Mouse (Mus musculus) B cell, adult 2 months (primary cell): Measurements from ENCODE around the gene Plagl1.

ENCODE experiments used
- DNase-seq, 2 experiments: peaks; one replicate each; pipeline ENCODE4 v3.0.0; 2022

The Plagl1 gene

DNA sequence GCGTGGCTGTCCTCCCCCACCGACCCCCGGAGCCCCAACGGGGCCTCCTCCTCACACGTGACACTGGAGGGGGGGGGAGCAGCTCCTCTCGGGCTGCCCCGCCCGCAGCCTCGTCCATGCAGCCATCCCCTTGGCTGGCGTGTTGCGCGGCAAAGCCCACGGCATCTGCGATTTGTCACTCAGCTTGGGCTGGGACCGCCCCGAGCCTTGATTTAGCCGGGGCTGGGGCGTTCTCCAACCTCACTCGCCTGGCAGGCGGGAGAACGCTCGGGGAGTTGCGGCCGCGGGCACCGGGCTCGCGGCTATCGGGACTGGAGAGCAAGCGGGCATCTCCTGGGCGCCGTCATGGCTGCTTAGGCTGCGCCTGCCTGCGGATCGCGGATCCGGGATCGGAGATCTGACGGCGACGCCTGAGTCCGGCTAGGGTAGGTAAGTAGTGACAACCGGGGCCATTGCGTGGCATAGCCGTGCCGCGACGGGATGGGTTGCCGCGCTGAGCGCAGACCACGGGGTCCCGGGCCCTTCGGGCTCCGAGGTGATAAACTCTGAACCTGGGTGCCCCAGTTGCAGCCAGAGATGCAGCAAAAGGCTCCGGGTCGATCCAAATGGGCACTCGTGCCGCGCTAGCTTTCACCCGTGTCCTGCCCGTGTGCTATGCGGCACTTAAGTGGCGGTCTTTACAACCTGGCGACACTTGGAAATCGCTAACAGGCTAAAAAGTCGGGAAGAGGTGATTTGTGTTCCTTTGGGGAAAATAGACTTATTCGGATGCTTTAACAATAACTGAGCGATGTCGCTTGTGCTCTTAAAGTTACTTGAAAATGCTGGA lies 30.5 kb downstream of the Plagl1 start:
- DNase-seq = peak; percentile 12 to 16

DNA sequence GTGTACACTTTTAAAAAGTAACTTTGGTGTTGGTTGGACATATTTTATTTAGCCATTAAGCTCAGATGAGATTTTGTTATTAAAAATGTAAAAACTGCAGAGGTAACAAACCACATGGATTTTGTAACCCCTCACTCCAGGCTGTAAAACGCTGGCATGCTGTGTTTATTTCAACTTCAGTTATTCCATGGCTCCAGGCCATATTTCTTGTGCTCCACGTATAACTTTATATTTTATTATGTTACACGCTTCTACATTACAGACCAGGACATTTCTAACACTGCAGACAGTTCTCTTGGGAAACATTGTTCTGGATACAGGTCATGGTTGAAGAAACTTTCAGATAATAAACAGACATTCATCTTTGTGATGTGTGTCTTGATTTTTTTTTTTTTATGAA lies 32.7 kb downstream of the Plagl1 start:
- no peak for DNase-seq

DNA sequence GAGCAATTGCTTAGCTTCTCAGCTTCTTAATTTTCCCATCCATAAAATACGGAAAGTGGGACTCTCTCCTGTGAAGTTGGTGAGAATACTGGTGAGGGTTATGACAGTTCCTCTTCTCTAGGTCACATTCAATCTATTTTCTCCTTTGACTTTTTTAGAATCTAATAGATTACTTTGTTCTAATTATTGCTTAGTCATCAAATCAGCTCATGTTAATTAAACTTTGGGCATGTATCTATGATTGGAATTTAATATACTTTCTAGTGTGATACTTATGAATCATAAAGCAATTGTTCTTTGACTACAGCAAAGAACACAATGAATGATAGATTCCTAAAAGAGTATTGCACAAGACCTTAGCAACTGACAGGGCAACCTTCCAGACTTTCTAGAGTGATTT lies 38.6 kb downstream of the Plagl1 start:
- DNase-seq = no peak

DNA sequence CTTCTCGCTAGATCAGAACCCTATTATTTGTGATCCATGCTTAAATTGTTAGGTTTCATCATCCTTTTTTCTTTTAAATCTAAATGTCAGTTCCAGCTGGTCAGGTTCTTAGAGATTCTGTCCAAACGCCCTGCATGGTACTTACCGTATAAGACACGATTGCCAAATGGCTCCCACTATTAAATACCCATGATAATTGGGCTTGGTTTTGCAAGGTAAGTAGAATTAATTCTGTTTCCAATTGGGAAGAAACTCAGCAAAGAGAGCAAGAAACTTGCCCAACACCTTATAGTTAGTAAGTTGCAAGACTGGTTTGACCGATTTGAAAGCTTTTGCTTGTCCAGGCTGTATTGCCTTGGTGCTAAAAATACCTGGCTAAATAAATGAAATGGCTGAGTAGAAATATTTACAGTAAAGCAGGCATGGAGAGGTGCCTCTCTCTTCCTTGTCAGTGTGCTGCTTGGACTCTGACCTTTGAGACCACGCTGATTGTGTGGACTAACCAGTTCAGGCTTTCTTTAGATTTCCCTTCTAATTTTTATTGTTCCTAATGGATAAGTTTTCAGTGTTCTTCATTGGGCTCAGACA lies 39.9 kb downstream of the Plagl1 start:
- no peak for DNase-seq

DNA sequence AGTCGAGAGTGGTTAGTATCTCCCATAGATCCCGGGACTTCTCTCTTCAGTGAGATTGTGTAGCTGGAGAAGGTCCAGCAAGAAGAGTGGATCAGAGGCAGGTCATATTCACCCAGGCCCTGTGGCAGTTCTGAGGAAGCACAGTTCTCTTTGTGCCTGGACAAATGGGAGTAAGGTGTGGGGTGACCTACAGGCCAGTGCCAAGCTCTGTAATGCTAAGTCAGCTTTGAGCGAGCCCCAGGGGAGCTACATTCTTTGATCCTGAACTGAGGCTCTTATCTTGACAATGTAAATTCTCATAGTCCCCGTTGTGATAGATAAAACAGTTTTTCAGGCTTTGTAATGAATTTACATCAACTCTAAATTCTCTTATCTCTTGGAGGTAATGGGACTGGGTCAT lies 42.1 kb downstream of the Plagl1 start:
- no peak for DNase-seq

DNA sequence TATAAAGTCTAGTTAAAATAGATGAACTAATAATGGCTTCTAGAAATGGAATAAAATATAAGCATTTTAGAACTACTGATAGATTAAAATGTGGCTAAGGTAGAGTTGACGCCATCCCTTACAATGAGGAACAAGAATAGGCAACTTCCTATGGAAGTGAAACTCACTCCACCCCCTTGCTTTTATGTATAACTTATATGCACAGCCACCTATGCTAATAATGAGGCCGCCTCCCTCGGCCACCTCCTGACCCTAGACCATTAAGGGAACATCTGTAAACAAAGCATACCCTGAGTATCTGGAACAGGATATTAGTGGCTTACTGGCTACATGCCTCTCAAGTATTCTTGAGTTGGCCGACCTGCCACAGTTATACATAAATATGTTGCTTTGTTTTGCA lies 43.5 kb downstream of the Plagl1 start:
- DNase-seq = peak; percentile 25 to 34

DNA sequence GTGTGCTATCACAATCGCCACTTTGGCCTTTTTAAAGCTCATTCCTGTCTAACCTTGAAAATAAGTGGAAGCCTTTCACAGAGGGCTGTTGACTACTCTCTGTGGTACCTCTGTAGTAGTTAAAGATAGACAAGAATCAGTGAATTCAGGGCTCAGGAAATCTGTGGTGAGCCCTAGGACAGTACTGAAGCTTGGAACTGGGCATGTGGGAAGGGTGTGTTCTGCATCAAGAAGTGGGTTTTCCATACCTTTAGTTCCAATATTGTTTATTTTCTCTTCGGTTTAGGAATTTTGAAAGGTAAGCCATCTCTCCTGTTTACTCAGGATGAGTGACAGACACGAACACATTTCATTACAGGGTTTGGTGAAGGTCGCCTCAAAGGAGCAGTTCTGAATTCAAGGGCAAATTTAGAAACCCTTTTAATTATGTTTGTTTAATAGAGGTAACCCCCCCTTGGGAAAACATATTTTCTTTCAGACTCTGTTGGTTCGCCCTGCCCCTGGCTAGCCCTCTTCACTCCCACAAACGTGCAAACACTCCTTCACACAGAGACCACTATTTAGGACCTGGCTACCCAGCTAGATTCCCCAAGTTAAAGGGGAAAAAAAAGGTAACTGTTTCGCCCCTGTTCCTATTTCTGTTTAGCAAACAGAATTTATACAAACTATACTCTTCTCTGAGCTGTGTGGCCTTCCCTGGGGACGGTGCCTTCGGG lies 46.8 kb downstream of the Plagl1 start:
- DNase-seq = no peak

DNA sequence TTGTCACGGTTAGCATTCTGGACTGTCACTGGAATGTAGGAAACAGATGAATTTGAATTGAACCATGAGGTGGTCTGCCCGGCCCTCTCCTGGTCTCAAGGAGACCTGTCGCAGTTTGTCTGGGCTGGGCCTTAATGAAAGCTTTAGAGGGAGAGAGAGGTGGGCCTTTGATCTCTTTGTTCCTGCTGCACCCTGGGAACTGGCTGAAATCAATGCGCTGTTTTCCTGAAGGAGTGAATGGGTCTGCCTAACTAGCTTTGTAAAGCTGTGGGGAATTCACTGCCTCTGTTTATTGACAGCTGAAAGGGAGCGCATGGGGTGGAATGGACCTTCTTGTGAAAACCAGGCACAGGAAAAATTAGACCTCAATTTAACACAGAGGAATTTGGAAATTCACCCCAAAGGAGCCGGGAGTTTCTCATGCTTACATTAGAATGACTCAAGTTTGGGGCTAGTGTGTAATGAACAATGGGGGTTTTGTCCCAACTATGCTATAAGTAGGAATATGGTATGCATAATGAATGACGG lies 47.8 kb downstream of the Plagl1 start:
- no peak for DNase-seq

DNA sequence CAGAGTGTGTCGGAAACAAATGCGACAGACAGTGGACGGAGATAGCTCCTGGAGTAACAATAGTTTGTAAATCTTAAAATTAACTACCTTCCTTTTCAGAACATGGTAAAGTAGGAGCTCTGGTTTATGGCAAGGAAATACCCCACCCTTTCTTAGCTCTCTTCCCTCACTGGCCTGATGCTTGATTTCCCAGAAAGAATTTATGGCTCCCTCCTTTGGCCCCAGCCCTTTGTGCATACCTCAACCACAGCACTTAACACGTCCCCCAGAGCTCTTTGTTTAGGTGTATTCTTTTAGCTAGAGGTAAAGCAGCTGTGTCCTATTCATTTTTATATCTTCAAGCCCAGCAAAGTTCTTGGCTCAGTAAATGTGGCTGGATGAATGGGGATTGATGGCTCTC lies 48.5 kb downstream of the Plagl1 start:
- DNase-seq = no peak

DNA sequence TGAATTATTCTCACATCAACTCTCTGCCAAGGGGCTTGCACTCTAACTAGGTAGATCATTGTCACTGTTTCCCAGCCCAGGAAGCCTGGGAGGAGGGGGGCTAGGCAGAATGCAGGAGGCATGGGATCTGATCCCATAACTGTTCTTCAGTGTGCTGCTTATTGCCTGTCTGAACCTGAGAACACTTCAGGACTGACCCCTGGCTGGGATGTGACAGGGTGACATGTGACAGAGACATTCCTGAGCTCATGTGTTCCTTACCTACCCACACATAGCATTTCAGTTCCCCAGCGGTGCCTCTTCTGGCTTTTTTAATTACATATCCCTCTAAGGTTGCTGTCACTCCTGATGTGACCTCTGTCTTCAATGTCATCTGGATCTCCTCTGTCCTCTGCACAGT lies 49.5 kb downstream of the Plagl1 start:
- no peak for DNase-seq

DNA sequence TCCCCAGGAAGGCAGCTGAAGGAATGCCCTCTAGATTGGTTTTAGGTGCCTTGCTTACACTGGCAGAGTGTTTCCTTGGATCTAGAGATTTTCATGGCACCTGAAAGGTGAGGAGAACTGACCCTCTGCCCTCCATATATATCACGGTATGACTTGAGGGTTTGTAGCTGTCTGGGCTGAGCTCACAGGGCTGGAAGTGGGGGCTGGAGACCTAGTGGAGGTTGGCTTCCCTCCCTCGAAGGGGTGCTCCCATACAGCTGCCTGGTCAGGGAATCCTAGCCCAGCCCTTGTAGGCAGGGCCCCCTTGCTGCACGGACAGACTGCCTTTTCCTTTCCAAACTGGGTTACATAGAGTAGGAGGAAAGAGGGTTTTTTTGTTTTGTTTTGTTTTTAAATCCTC lies 52.5 kb downstream of the Plagl1 start:
- no peak for DNase-seq

DNA sequence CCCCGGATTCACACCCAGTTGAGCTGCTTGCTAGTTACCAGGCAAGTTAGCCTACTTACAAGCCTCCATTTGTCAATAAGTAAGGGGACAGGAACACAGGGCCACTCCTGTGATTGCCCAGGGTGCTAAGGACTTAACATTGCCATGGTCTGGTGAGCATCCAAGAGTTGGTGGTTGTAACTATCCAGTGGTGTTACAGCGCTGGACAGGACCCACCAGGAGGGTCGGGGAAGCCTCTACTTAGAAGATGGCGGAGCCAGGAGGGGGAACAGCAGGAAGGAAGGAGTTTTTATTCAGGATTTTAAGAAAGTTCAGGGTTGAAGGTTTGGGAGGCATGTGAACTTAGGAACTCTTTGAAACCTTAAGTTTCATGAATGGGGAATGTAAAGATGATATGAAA lies 53.3 kb downstream of the Plagl1 start:
- DNase-seq = no peak

DNA sequence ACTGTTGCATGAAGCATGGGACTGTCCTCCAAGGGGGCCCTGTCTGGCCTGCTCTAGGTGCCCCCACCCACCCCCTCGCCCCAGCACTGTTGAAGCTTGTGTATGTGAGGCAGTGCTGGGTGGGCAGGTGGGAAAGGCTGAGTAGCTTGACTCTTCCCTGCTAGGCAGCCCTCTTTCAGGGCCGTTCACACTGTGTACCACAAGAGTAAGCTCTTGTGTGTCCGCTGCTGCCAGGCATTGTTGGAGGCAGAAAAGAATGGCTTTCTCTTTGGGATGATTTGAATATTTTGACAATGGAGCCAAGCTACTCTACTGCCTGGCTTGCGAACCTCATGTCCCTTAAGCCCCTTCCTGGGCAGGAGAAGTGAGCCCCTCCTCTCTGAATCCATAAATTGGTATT lies 54.7 kb downstream of the Plagl1 start:
- DNase-seq = no peak

DNA sequence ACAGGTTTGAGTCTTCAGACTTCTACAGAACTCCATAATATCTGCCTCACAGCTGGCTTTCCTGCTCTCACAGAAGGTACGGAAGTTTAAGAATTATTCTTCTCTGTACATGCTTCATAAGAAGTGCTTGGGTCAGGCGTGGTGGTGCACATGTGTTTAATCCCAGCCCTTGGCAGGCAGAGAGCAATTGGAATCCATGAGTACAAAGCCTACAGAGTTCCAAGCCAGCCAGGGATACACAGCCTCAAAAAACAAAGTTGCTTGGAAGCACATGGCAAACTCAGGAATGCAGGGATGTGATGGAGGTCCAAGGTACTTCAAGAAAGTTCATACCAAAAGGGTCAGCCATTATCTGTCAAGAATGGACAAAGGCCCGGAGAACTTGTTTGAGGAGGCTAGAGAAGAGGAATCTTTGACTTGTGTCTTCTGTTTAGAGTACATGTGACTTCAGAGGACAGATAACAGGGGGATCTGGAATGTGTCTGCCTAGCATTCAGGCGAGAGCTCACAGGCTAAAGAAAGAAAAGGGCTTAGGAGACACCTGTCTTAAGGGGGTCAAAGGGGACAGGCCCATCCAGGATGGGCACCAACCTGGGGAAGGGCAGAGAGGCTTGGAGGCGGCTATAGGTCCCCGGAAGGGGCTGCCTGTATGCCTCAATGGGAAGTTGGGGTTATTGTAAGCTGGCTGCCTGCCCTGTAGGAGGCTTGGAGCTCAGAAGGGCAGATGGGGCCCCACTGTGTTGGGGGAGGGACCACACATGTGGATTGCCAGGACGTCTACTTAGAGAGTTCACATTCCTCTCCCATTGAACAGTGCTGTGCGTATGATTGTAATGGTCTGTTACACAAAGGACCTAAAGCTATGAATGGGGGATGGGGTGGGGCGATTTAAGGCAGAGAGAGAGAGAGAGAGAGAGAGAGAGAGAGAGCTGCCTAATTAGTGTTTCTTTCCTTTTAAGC lies 56.7 kb downstream of the Plagl1 start:
- DNase-seq = no peak

DNA sequence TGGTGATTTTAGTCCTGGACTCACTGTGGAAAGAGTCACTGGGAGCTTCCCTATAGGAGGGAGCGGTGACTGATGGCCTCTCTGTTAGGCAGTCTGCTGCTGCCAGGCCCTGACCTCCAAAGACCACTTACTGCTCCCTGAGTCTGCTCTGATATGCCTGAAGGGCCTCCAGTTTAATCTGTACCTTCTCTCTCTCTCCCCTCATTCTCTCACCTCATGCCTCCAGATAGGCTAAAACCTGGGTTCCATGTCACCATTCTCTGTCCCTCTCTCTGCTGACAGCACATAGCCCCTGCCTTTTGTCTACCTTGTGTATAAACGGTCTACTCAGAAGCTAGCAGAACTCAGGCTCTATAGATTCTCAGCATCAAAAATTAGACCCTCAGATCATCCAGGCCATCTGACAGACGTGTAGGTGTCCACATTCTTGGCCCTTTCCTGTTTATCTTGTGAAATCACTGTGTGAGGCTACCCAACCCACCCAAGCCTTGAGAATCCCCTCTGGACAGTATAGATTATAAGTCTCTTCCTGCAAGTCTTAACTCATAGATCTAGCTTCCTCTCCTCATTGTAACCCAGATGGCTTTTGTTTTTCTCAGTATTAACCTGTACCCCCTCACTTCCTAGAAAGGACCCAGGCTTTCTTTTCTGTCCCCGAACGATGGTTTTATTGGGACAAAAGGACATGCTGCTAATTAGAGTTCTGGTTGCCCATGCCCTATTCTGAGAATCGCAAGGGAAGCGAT lies 57.9 kb downstream of the Plagl1 start:
- DNase-seq = no peak

DNA sequence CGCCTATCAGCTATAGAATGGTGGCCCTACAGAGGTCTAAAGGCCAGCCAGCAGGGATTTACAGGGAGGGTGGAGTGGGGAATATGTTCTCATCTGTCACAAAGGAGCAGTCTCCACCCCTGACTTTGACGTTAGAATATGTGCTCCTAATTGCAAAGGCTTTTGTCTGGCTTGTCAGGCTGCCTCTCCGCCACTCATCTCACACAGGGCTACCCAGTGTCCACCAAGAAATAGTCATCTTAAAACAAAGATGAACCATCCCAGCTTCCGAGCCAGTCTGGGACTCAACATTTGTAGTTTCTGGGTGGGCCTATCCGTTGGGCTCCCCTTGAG lies 58.4 kb downstream of the Plagl1 start:
- DNase-seq = no peak

DNA sequence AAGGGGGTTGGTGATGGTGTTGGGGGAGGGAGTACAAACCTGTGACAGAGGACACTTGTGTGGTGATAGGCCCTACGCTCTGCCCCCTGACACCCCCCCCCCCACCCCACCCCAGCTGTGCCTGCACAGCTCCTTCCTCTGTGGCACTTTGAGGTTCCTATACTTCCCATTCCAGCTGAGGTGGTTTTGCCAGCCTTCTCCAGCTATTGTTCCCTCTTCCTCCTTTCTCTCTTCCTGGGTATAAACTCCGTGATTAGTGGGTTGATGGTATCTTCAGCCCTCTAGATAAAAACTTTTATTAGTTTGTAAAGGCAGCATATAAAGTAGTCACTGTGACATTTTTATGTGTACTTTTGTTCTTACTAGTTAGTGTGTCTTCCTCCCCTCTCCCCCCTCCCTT lies 59.0 kb downstream of the Plagl1 start:
- DNase-seq = no peak

DNA sequence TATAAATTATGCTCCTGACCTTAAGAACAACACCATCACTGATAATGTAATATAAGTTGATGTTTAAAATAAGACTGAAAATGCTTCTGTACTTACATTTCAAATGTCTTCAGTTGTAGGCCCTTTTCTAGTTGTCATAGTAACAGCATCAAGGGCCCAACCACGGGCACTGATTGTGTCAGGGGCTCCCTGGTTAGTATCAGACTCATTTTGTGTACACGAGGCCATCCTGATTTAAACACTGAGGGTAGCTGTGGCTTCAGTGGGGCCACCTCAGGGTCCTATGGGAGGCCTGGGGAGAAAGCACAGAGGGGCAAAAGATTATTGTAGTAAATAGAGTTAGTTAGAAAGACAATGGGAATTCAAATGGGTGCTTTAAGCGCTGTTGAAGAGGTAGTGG lies 65.5 kb downstream of the Plagl1 start:
- DNase-seq = no peak

DNA sequence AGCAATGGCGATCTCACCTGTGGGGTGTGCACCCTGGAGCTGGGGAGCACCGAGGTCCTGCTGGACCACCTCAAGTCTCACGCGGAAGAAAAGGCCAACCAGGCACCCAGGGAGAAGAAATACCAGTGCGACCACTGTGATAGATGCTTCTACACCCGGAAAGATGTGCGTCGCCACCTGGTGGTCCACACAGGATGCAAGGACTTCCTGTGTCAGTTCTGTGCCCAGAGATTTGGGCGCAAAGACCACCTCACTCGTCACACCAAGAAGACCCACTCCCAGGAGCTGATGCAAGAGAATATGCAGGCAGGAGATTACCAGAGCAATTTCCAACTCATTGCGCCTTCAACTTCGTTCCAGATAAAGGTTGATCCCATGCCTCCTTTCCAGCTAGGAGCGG lies 67.0 kb downstream of the Plagl1 start:
- DNase-seq = peak in 1 of 2 experiments; percentile 8

DNA sequence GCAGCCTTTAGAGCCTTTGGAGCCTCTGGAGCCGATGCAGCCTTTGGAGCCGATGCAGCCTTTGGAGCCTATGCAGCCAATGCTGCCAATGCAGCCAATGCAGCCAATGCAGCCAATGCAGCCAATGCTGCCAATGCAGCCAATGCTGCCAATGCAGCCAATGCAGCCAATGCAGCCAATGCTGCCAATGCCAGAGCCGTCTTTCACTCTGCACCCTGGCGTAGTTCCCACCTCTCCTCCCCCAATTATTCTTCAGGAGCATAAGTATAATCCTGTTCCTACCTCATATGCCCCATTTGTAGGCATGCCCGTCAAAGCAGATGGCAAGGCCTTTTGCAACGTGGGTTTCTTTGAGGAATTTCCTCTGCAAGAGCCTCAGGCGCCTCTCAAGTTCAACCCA lies 67.6 kb downstream of the Plagl1 start:
- no peak for DNase-seq

DNA sequence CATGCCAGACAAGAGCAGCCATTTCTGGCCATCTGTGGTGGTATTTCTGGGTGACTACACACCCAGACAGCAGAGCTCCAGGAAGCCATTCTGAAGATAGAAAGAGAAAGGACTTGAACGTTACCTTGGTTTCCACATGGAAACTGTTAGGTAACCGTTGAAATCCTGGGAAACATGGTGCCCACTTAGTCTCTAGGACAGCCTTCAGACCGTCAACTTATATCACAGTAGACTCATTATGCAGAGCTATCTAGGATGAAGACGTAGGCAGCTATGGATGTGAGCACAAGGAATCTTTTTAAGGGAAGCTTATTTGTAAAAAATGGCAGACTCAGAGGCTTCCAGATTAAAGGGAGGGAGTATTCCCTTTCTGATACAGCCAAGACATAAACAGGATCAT lies 73.5 kb downstream of the Plagl1 start:
- DNase-seq = no peak

DNA sequence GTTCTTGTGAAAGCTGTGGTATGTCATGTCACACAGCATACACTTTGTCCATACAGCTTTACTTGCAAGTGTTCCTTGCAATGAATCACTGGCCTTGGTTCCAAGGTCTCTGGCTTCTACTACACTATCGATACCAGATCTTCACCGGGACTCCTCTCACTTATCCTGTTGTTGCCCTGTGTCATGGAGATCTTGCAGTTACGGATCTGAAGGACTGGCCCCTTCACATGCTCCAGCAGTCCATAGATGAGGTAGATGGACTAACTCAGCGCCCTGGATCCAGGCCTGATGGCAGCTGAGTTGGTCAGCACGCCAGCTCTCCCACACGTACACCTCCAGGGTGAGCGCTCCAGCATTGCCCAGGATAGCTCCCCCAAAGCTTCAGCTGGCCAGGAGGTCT lies 75.0 kb downstream of the Plagl1 start:
- DNase-seq = no peak
